Mouse (Mus musculus) myocyte (in vitro differentiated cells): ENCODE measurements around the gene Lrrc75a. TPM values are rescaled to one million over a fixed set of nuclear protein-coding genes. Genes with fewer than 3 reads are reported as not detected.

ENCODE experiments used
- H3K27me3 ChIP-seq: one replicate; pipeline ENCODE4 v1.6.1; 2011; ENCODE audit not compliant: control insufficient read depth, insufficient read depth, insufficient read length
- H3K36me3 ChIP-seq: one replicate; pipeline ENCODE4 v1.6.1; 2011; ENCODE audit not compliant: control insufficient read depth, insufficient read depth
- H3K4me2 ChIP-seq: one replicate; pipeline ENCODE4 v1.6.1; 2011; ENCODE audit warnings: low read depth, control low read depth
- H3K4me3 ChIP-seq: one replicate; pipeline ENCODE4 v1.5.1; 2011; ENCODE audit warnings: mild to moderate bottlenecking, control low read depth, moderate library complexity
- H3K79me2 ChIP-seq: one replicate; pipeline ENCODE4 v1.6.1; 2011; ENCODE audit not compliant: control insufficient read depth, insufficient read depth
- H3ac ChIP-seq: one replicate; pipeline ENCODE4 v1.6.1; 2011; ENCODE audit not compliant: control insufficient read depth, insufficient read length
- CEBPB ChIP-seq: IDR thresholded peaks from 2 replicates; pipeline ENCODE4 v1.6.1; 2011; ENCODE audit warnings: mild to moderate bottlenecking, moderate library complexity; ENCODE audit not compliant: poor library complexity, insufficient read depth, severe bottlenecking
- E2F4 ChIP-seq: IDR thresholded peaks from one replicate; pipeline ENCODE4 v1.6.1; 2011; ENCODE audit warnings: mild to moderate bottlenecking, control low read depth, moderate library complexity; ENCODE audit not compliant: insufficient read depth
- MAX ChIP-seq: IDR thresholded peaks from one replicate; pipeline ENCODE4 v1.6.1; 2011; ENCODE audit warnings: low read depth, mild to moderate bottlenecking, control low read depth
- MYOD1 ChIP-seq, 3 experiments: IDR thresholded peaks; one replicate each; pipeline ENCODE4 v1.6.1; 2011; ENCODE audit warnings: control low read depth in 2 of 3, low read depth in 2 of 3, mild to moderate bottlenecking in 2 of 3, moderate library complexity in 1 of 3; ENCODE audit not compliant: insufficient read length in 2 of 3, control insufficient read depth in 1 of 3
- MYOG ChIP-seq, 3 experiments: IDR thresholded peaks; one replicate each; pipeline ENCODE4 v1.6.1; 2011; ENCODE audit warnings: control low read depth in 2 of 3, low read depth in 2 of 3, mild to moderate bottlenecking in 2 of 3; ENCODE audit not compliant: insufficient read length in 2 of 3, control insufficient read depth in 1 of 3, insufficient read depth in 1 of 3
- POLR2A ChIP-seq: IDR thresholded peaks from one replicate; pipeline ENCODE4 v1.6.1; 2011; ENCODE audit warnings: low read depth, mild to moderate bottlenecking, control low read depth, moderate library complexity; ENCODE audit not compliant: insufficient read length
- POLR2AphosphoS2 ChIP-seq: IDR thresholded peaks from one replicate; pipeline ENCODE4 v1.6.1; 2011; ENCODE audit warnings: low read depth, control low read depth; ENCODE audit not compliant: insufficient read length
- REST ChIP-seq: IDR thresholded peaks from one replicate; pipeline ENCODE4 v1.6.1; 2011; ENCODE audit warnings: mild to moderate bottlenecking, control low read depth, moderate library complexity; ENCODE audit not compliant: insufficient read depth, insufficient read length
- SRF ChIP-seq: IDR thresholded peaks from one replicate; pipeline ENCODE4 v1.6.1; 2011; ENCODE audit warnings: low read depth; ENCODE audit not compliant: control insufficient read depth, insufficient read length
- TCF12 ChIP-seq: IDR thresholded peaks from one replicate; pipeline ENCODE4 v1.6.1; 2011; ENCODE audit warnings: mild to moderate bottlenecking, control low read depth; ENCODE audit not compliant: poor library complexity, insufficient read depth, severe bottlenecking
- TCF3 ChIP-seq: IDR thresholded peaks from one replicate; pipeline ENCODE4 v1.6.1; 2011; ENCODE audit warnings: low read depth, control low read depth; ENCODE audit not compliant: insufficient read length
- USF1 ChIP-seq: IDR thresholded peaks from one replicate; pipeline ENCODE4 v1.6.1; 2011; ENCODE audit warnings: low read depth, mild to moderate bottlenecking, control low read depth, moderate library complexity
- polyA plus RNA-seq: library from polyadenylated mRNA; unstranded; fragments of >200 nt; fragmentation: generic; extraction: Trizol; gene quantifications from one replicate; pipeline ENCODE4 v1.2.1, GENCODE M21; 2012; ENCODE audit warnings: missing spikeins

Gene Lrrc75a
- polyA plus RNA-seq, 1 experiment, result 19.5 TPM

DNA sequence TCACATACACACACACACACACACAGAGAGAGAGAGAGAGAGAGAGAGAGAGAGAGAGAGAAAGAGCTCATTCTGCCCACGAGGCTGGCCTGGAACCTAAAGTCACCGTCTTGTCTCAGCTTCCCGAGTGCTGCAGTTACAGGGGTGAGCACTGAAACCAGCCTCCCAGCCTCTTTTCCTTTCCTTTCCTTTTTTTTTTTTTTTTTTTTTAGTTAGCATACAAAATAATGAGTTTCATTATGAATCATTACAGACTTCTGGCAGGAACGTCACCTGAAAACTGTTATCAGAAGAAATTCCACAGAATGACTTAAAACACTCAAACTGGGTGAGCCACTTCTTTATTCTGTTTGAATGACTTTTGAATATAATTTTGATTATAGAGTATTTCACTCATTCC, 31.6 kb upstream of the Lrrc75a start:
- H3ac ChIP-seq, result no peak overlapping the region
- H3K79me2 ChIP-seq, result no peaks in the 10 kb centered on the region
- H3K4me2 ChIP-seq, result no peak overlapping the region
- H3K27me3 ChIP-seq, result no peaks in the 10 kb centered on the region
- no peak for TF ChIP-seq TCF12
- TF ChIP-seq REST, result no peak
- no peak for TF ChIP-seq MYOG (IDR thresholded peaks at IDR 0.05; ENCODE audit: control insufficient read depth in 1 of 3, insufficient read depth in 1 of 3, insufficient read length in 2 of 3, low read depth in 2 of 3)
- TF ChIP-seq POLR2AphosphoS2, result no peak
- H3K36me3 ChIP-seq, result no peaks in the 10 kb centered on the region
- H3K4me3 ChIP-seq, result no peak overlapping the region

GRCm38 (mm10) chr11:62678778-62679354, 30.5 kb upstream of the Lrrc75a start:
- H3K4me3 ChIP-seq, result no peak overlapping the region
- no peaks in the 10 kb centered on the region for H3K79me2 ChIP-seq
- H3K27me3 ChIP-seq, result no peaks in the 10 kb centered on the region
- no peak overlapping the region for H3K4me2 ChIP-seq
- TF ChIP-seq USF1 (no peak), E2F4 (no peak), POLR2AphosphoS2 (no peak), REST (no peak), TCF12 (no peak), CEBPB (no peak), MYOG (IDR thresholded peaks at IDR 0.05; ENCODE audit: control insufficient read depth in 1 of 3, insufficient read depth in 1 of 3, insufficient read length in 2 of 3, low read depth in 2 of 3) (no peak), TCF3 (no peak), MYOD1 (IDR thresholded peaks at IDR 0.05; ENCODE audit: control insufficient read depth in 1 of 3, insufficient read length in 2 of 3, low read depth in 2 of 3) (no peak), POLR2A (no peak), SRF (no peak), MAX (no peak)
- no peaks in the 10 kb centered on the region for H3K36me3 ChIP-seq
- no peak overlapping the region for H3ac ChIP-seq

DNA sequence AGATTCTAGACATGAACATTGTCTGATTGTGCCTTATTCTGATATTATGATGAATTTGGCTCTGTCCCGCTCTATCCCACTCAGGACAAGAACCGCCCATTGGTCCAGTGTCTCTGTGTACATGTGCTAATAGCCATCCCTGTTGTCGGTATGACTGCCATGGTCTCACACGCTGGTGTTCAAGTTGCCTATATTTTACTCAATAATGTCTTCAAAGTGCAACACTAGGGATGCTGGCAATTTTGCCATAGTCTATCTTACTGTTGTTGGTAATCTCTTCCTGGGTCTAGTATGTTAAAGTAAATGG, 27.9 kb upstream of the Lrrc75a start:
- Histone ChIP-seq H3K4me2 (no peak overlapping the region), H3K4me3 (no peak overlapping the region), H3K27me3 (no peaks in the 10 kb centered on the region), H3K79me2 (no peaks in the 10 kb centered on the region), H3ac (no peak overlapping the region), H3K36me3 (no peaks in the 10 kb centered on the region)
- TF ChIP-seq SRF (no peak), CEBPB (no peak), TCF3 (no peak), E2F4 (no peak), REST (no peak), POLR2A (no peak)

DNA sequence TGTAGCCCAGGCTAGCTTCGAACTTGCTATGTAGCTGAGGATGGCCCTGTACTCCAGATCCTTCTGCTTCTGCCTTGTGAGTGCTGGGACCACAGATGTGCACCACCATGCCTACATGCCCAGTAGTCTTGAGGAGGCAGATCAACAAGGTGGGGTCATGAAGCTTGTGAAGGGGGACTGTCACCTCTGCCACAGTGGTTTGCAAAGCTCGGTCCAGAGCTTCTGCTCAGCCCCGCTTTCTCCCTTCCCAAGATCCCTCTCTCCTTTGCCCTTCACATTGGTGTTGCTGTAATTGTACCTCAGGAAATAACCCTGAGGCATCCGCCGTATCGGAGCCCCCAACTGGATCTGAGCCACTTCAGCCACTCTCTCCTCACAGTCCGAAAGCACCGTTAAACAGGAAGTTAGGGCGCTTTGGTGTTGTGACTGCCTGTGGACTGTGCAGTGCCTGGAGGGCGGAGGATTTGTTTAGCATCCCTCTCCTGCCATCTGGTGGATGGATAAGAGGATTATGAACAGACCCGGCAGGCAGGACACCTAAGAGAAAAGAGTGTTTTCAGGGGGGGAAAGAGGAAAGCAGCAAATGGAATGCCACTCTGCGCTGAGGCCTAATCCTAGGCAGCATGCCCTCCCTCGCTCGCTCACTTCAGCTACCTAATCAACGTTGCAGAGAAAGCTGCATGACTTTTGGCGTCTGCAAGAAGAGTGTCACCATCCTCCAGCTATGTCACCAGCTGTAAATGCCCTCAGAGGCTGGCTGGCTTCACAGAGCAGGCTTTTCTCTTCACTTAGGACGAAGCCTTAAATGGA, 27.4 kb upstream of the Lrrc75a start:
- TF ChIP-seq REST (no peak), TCF3 (no peak), MYOD1 (IDR thresholded peaks at IDR 0.05; ENCODE audit: control insufficient read depth in 1 of 3, insufficient read length in 2 of 3, low read depth in 2 of 3) (no peak), TCF12 (no peak), POLR2A (no peak), CEBPB (no peak), POLR2AphosphoS2 (no peak), MYOG (IDR thresholded peaks at IDR 0.05; ENCODE audit: control insufficient read depth in 1 of 3, insufficient read depth in 1 of 3, insufficient read length in 2 of 3, low read depth in 2 of 3) (no peak), SRF (no peak), MAX (no peak), USF1 (no peak)
- no peak overlapping the region for H3K4me3 ChIP-seq
- H3ac ChIP-seq, result no peak overlapping the region
- H3K4me2 ChIP-seq, result peak overlapping the region; percentile 79
- H3K79me2 ChIP-seq, result no peaks in the 10 kb centered on the region
- H3K27me3 ChIP-seq, result no peaks in the 10 kb centered on the region
- H3K36me3 ChIP-seq, result no peaks in the 10 kb centered on the region

DNA sequence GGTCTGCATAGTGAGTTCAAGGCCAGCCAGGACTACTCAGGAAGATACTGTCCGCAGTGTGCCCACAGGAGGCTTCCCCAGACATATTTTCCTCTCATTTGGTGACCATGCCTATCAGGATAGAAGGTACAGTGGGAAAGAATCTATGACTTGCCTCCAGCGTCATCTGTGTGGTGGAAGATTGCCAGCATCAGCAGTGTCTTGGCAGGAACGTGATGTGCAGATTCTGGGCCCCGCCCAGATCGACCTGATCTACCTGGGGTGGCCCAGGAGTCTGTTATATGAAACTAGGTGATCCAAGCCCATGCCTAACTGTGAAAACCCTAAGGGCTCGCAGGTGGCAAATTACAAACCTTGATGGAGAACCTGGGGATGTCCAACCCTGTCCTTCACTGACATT, 21.7 kb upstream of the Lrrc75a start:
- no peaks in the 10 kb centered on the region for H3K79me2 ChIP-seq
- no peaks in the 10 kb centered on the region for H3K27me3 ChIP-seq
- peak overlapping the region; percentile 61 for H3K4me2 ChIP-seq
- peaks cover 4% of the 10 kb centered on the region for H3K36me3 ChIP-seq
- no peak overlapping the region for H3ac ChIP-seq
- peak overlapping the region; percentile 1 for H3K4me3 ChIP-seq
- TF ChIP-seq TCF12 (no peak), E2F4 (no peak), MYOG (IDR thresholded peaks at IDR 0.05; ENCODE audit: control insufficient read depth in 1 of 3, insufficient read depth in 1 of 3, insufficient read length in 2 of 3, low read depth in 2 of 3) (no peak), TCF3 (no peak), CEBPB (no peak), POLR2A (no peak), SRF (no peak), MAX (no peak), POLR2AphosphoS2 (no peak), MYOD1 (IDR thresholded peaks at IDR 0.05; ENCODE audit: control insufficient read depth in 1 of 3, insufficient read length in 2 of 3, low read depth in 2 of 3) (no peak), REST (no peak), USF1 (no peak)
